Mouse (Mus musculus): ENCODE data around the gene Dpyd.

Gene Dpyd

GRCm38 (mm10) chr3:118561554-118562310 lies at the start of gene Dpyd:
TSS of gene Dpyd (plus strand) at chr3:118562129.
- DNase-seq (ENCODE audit: low spot score) = peak; percentile 79

GRCm38 (mm10) chr3:118537676-118538075 lies 24.3 kb upstream of the Dpyd start:
- no peak for DNase-seq (ENCODE audit: low spot score)

GRCm38 (mm10) chr3:118541766-118542165 lies 20.2 kb upstream of the Dpyd start:
- DNase-seq (ENCODE audit: low spot score) = no peak

GRCm38 (mm10) chr3:118547551-118548210 lies 14.2 kb upstream of the Dpyd start:
- DNase-seq (ENCODE audit: low spot score) = no peak

GRCm38 (mm10) chr3:118557605-118558004 lies 4.3 kb upstream of the Dpyd start:
- no peak for DNase-seq (ENCODE audit: low spot score)

GRCm38 (mm10) chr3:118559936-118560335 lies 2.0 kb upstream of the Dpyd start:
- DNase-seq (ENCODE audit: low spot score) = no peak

- no peak for DNase-seq (ENCODE audit: low spot score)
Measured at GRCm38 (mm10) chr3:118562311-118562671, 362 bp downstream of the Dpyd start.

- DNase-seq (ENCODE audit: low spot score) = no peak
Measured at GRCm38 (mm10) chr3:118566779-118567178, 4.8 kb downstream of the Dpyd start.

- no peak for DNase-seq (ENCODE audit: low spot score)
Measured at GRCm38 (mm10) chr3:118570197-118570596, 8.3 kb downstream of the Dpyd start.

GRCm38 (mm10) chr3:118590559-118590958 lies 28.6 kb downstream of the Dpyd start:
- no peak for DNase-seq (ENCODE audit: low spot score)

- no peak for DNase-seq (ENCODE audit: low spot score)
Measured at GRCm38 (mm10) chr3:118594864-118595263, 32.9 kb downstream of the Dpyd start.

- no peak for DNase-seq (ENCODE audit: low spot score)
Measured at GRCm38 (mm10) chr3:118595693-118596092, 33.8 kb downstream of the Dpyd start.

GRCm38 (mm10) chr3:118601689-118602640 lies 40.0 kb downstream of the Dpyd start:
- DNase-seq (ENCODE audit: low spot score) = no peak

GRCm38 (mm10) chr3:118608708-118609107 lies 46.8 kb downstream of the Dpyd start:
- DNase-seq (ENCODE audit: low spot score) = peak; percentile 11

GRCm38 (mm10) chr3:118626455-118627375 lies 64.8 kb downstream of the Dpyd start:
- DNase-seq (ENCODE audit: low spot score) = no peak

GRCm38 (mm10) chr3:118629737-118630136 lies 67.8 kb downstream of the Dpyd start:
- no peak for DNase-seq (ENCODE audit: low spot score)

- DNase-seq (ENCODE audit: low spot score) = no peak
Measured at GRCm38 (mm10) chr3:118646024-118646570, 84.2 kb downstream of the Dpyd start.

GRCm38 (mm10) chr3:118663987-118664692 lies 102.2 kb downstream of the Dpyd start:
- DNase-seq (ENCODE audit: low spot score) = no peak

- no peak for DNase-seq (ENCODE audit: low spot score)
Measured at GRCm38 (mm10) chr3:118674121-118674745, 112.3 kb downstream of the Dpyd start.

- no peak for DNase-seq (ENCODE audit: low spot score)
Measured at GRCm38 (mm10) chr3:118675441-118675840, 113.5 kb downstream of the Dpyd start.

Measured in layer of hippocampus, adult 11-12 months (tissue).